Mouse (Mus musculus) heart, postnatal 0 days (tissue): ENCODE data around the gene Tiam1.

Experiments
- CTCF ChIP-seq: IDR thresholded peaks from 2 replicates; pipeline ENCODE4 v1.5.1; 2016; ENCODE audit warnings: antibody characterized with exemption, control low read depth, low read depth
- EP300 ChIP-seq: IDR thresholded peaks from 2 replicates; pipeline ENCODE4 v1.6.1; 2016; ENCODE audit warnings: antibody characterized with exemption, low read depth

DNA sequence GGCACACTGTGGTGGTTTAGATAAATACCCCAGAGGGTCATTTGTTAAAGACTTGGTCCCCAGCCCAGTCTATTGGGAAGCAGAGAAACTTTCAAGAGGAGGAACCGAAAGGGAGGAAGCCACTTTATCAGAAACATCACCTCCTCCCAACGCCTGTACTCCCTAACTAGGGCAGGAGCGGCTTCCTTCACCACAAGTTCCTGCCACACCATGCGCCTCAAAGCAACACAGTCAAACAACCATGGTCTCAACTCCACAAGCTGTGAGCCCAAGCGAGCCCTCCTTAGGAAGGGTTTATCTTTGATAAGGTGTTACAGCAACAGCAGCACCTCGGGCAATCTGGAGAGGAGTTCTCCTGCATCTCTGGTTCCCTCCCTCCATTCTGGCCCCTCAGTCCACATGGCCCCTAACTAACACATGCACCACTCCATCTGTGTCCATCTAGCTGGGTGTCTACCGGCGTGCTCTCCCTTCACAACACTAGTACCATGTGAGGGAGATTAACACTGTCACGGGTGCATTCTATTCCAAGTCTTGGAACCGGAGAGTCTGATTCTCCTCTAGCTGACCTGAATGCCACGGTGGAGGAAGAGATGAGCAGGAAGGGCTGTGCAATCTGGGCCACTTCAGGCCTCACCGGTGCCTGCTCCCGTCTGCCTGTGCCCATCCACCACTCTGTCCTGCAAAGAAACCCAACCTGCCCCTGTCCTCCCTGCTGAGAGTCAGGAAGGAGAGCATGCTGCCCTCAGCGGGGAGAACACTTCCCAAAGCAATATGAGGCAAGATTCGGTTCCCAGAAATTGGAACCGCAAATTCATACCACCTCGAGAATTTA is 149.4 kb downstream of the Tiam1 start:
- TF ChIP-seq CTCF: no peak
- no peak for TF ChIP-seq EP300
